Mouse (Mus musculus): Measurements from ENCODE around the gene Epha2. TPM values are rescaled to one million over a fixed set of nuclear protein-coding genes. Genes with fewer than 3 reads are reported as not detected.
A peak's percentile ranks its signal among the peaks of the same experiment; 100 is the strongest.

The Epha2 gene
- polyA plus RNA-seq, 1 experiment from 2014 or later: 3.9 TPM

- WGBS: 4% methylated on average over 38 of the region's 47 CpGs
- Histone ChIP-seq H3K27ac (replicated peaks) (no peak overlapping the region), H3K36me3 (ENCODE audit: control insufficient read depth, insufficient read depth, low read length) (no peaks in the 10 kb centered on the region), H3K4me1 (replicated peaks; ENCODE audit: control insufficient read depth, insufficient read depth) (peaks cover 11% of the 10 kb centered on the region; the same call in 1 of the 2 replicates), H3K4me3 (ENCODE audit: low read depth, low read length) (peak overlapping the region; percentile 17), H3K27me3 (ENCODE audit: control insufficient read depth, insufficient read depth, low read length) (no peaks in the 10 kb centered on the region), H3K4me2 (replicated peaks; ENCODE audit: low read depth) (peak overlapping the region; percentile 53), H3K9ac (ENCODE audit: low read length) (0 out of 2 replicates have a peak overlapping the region, but pooled peaks have one; percentile 13), H3K9me3 (ENCODE audit: control insufficient read depth, low read length) (no peaks in the 10 kb centered on the region)
- ATAC-seq (ENCODE audit: low FRiP score, low TSS enrichment) (no peak), DNase-seq (ENCODE audit: low spot score) (peak; percentile 48)
- TF ChIP-seq CTCF (IDR thresholded peaks at IDR 0.05; ENCODE audit: low read depth): no peak
- TF ChIP-seq EP300 (optimal IDR thresholded peaks at IDR 0.05): no peak
These were observed 9.3 kb upstream of the Epha2 start for GRCm38 (mm10) chr4:141291571-141292375.

GRCm38 (mm10) chr4:141295774-141296186, 5.3 kb upstream of the Epha2 start:
- Histone ChIP-seq H3K9ac (ENCODE audit: low read length) (no peak overlapping the region), H3K9me3 (ENCODE audit: control insufficient read depth, low read length) (no peaks in the 10 kb centered on the region), H3K27me3 (ENCODE audit: control insufficient read depth, insufficient read depth, low read length) (no peaks in the 10 kb centered on the region), H3K36me3 (ENCODE audit: control insufficient read depth, insufficient read depth, low read length) (no peaks in the 10 kb centered on the region), H3K4me3 (ENCODE audit: low read depth, low read length) (no peak overlapping the region), H3K4me2 (replicated peaks; ENCODE audit: low read depth) (no peak overlapping the region), H3K4me1 (replicated peaks; ENCODE audit: control insufficient read depth, insufficient read depth) (peaks cover 6% of the 10 kb centered on the region; the same call in 1 of the 2 replicates), H3K27ac (replicated peaks) (no peak overlapping the region)
- WGBS: 17% methylated on average over 13 of the region's 15 CpGs
- ATAC-seq (ENCODE audit: low FRiP score, low TSS enrichment) (no peak), DNase-seq (ENCODE audit: low spot score) (no peak)
- TF ChIP-seq CTCF (IDR thresholded peaks at IDR 0.05; ENCODE audit: low read depth): no peak
- no peak for TF ChIP-seq EP300 (optimal IDR thresholded peaks at IDR 0.05)

GRCm38 (mm10) chr4:141297934-141298333, 3.1 kb upstream of the Epha2 start:
- Histone ChIP-seq H3K9me3 (ENCODE audit: control insufficient read depth, low read length) (no peaks in the 10 kb centered on the region), H3K27me3 (ENCODE audit: control insufficient read depth, insufficient read depth, low read length) (no peaks in the 10 kb centered on the region), H3K4me3 (ENCODE audit: low read depth, low read length) (no peak overlapping the region), H3K27ac (replicated peaks) (no peak overlapping the region), H3K4me2 (replicated peaks; ENCODE audit: low read depth) (no peak overlapping the region), H3K4me1 (replicated peaks; ENCODE audit: control insufficient read depth, insufficient read depth) (no peaks in the 10 kb centered on the region), H3K36me3 (ENCODE audit: control insufficient read depth, insufficient read depth, low read length) (no peaks in the 10 kb centered on the region), H3K9ac (ENCODE audit: low read length) (no peak overlapping the region)
- ATAC-seq (ENCODE audit: low FRiP score, low TSS enrichment): no peak
- 78% methylated on average over 7 of the region's 7 CpGs for WGBS
- DNase-seq (ENCODE audit: low spot score): no peak
- TF ChIP-seq CTCF (IDR thresholded peaks at IDR 0.05; ENCODE audit: low read depth): no peak

- Histone ChIP-seq H3K27ac (replicated peaks) (no peak overlapping the region), H3K9ac (ENCODE audit: low read length) (no peak overlapping the region), H3K4me2 (replicated peaks; ENCODE audit: low read depth) (no peak overlapping the region), H3K9me3 (ENCODE audit: control insufficient read depth, low read length) (no peaks in the 10 kb centered on the region), H3K27me3 (ENCODE audit: control insufficient read depth, insufficient read depth, low read length) (no peaks in the 10 kb centered on the region), H3K36me3 (ENCODE audit: control insufficient read depth, insufficient read depth, low read length) (no peaks in the 10 kb centered on the region), H3K4me3 (ENCODE audit: low read depth, low read length) (no peak overlapping the region), H3K4me1 (replicated peaks; ENCODE audit: control insufficient read depth, insufficient read depth) (no peaks in the 10 kb centered on the region)
- no peak for TF ChIP-seq CTCF (IDR thresholded peaks at IDR 0.05; ENCODE audit: low read depth)
- no peak for TF ChIP-seq EP300 (optimal IDR thresholded peaks at IDR 0.05)
- ATAC-seq (ENCODE audit: low FRiP score, low TSS enrichment) (no peak), DNase-seq (ENCODE audit: low spot score) (no peak)
- 71% methylated on average over 13 of the region's 13 CpGs for WGBS
These were observed 1.7 kb upstream of the Epha2 start for GRCm38 (mm10) chr4:141299356-141299755.

- H3K4me1 ChIP-seq (replicated peaks; ENCODE audit: control insufficient read depth, insufficient read depth): no peaks in the 10 kb centered on the region
- ATAC-seq (ENCODE audit: low FRiP score, low TSS enrichment) (no peak), DNase-seq (ENCODE audit: low spot score) (no peak)
These were observed 844 bp upstream of the Epha2 start for GRCm38 (mm10) chr4:141300196-141300595.

More at GRCm38 (mm10) chr4:141300196-141300595, 844 bp upstream of the Epha2 start:
- WGBS: 77% methylated on average over 4 of the region's 4 CpGs
- TF ChIP-seq EP300 (optimal IDR thresholded peaks at IDR 0.05): no peak
- TF ChIP-seq CTCF (IDR thresholded peaks at IDR 0.05; ENCODE audit: low read depth): no peak
- Histone ChIP-seq H3K36me3 (ENCODE audit: control insufficient read depth, insufficient read depth, low read length) (no peaks in the 10 kb centered on the region), H3K4me3 (ENCODE audit: low read depth, low read length) (no peak overlapping the region), H3K9me3 (ENCODE audit: control insufficient read depth, low read length) (no peaks in the 10 kb centered on the region), H3K9ac (ENCODE audit: low read length) (no peak overlapping the region), H3K27ac (replicated peaks) (no peak overlapping the region), H3K27me3 (ENCODE audit: control insufficient read depth, insufficient read depth, low read length) (no peaks in the 10 kb centered on the region), H3K4me2 (replicated peaks; ENCODE audit: low read depth) (no peak overlapping the region)

Data from stomach, postnatal 0 days (tissue).